Mouse (Mus musculus) cortical plate, adult 2 months (tissue): Measurements from ENCODE around the gene Il6st.

Experiments used
- CTCF ChIP-seq: fragments of 200-500 bp; IDR thresholded peaks from 2 replicates; pipeline ENCODE4 v1.5.1; 2011; ENCODE audit warnings: mild to moderate bottlenecking, control low read depth, low read length; ENCODE audit not compliant: insufficient read depth; ENCODE audit errors: extremely low read depth
- POLR2A ChIP-seq: fragments of 200-500 bp; IDR thresholded peaks from 2 replicates; pipeline ENCODE4 v1.6.1; 2011; ENCODE audit warnings: mild to moderate bottlenecking, low read length, control low read depth; ENCODE audit not compliant: insufficient read depth; ENCODE audit errors: extremely low read depth

GRCm38 (mm10) chr13:112442867-112443529, 20.9 kb upstream of the Il6st start:
- TF ChIP-seq POLR2A (no peak), CTCF (no peak)
